Mouse (Mus musculus) CH12.LX (cell line): ENCODE measurements at regions not wholly inside any gene's neighbourhood (a gene's known extent, or its start where the extent isn't known, plus 50 kb on each side); places are given as distances from the start of the nearest gene placed in this dataset.

Experiments used
- DNase-seq: peaks from one replicate; pipeline ENCODE4 v3.0.0-alpha.2; 2013; ENCODE audit errors: extremely low read depth
- H3K27ac ChIP-seq: 2 replicates; pipeline ENCODE4 v1.5.1; 2012; ENCODE audit warnings: low read depth, mild to moderate bottlenecking, control low read depth, moderate library complexity; ENCODE audit not compliant: insufficient read depth
- H3K27me3 ChIP-seq: replicated peaks from 2 replicates; pipeline ENCODE3; 2012; ENCODE audit warnings: inconsistent platforms
- H3K36me3 ChIP-seq, 2 experiments: replicated peaks in 1 of 2; 2 replicates each; pipeline versions ENCODE3 to v1.6.1; 2012; ENCODE audit warnings: inconsistent platforms in 1 of 2, low read length in 1 of 2, mild to moderate bottlenecking in 1 of 2, mixed read lengths in 1 of 2, moderate library complexity in 1 of 2; ENCODE audit not compliant: control insufficient read depth in 1 of 2, insufficient read depth in 1 of 2
- H3K4me1 ChIP-seq, 2 experiments: 2 replicates each; pipeline ENCODE4 v1.6.1; 2012; ENCODE audit warnings: inconsistent platforms in 1 of 2, moderate library complexity in 1 of 2; ENCODE audit not compliant: insufficient read depth in 2 of 2, control insufficient read depth in 1 of 2
- H3K4me2 ChIP-seq: 2 replicates; pipeline ENCODE4 v1.6.1; 2012; ENCODE audit warnings: low read depth, mild to moderate bottlenecking, control low read depth; ENCODE audit not compliant: poor library complexity, insufficient read depth, severe bottlenecking
- H3K4me3 ChIP-seq, 3 experiments: fragments of 150-350 bp in 1 of 3; sonication (generic) in 1 of 3; replicated peaks in 1 of 3; 2 replicates each; pipeline versions ENCODE3 to v1.5.1; 2011 to 2012; ENCODE audit warnings: low read depth in 2 of 3, low read length in 2 of 3, mild to moderate bottlenecking in 2 of 3, moderate library complexity in 2 of 3, control low read depth in 1 of 3, improper control_type of control experiment in 1 of 3, inconsistent platforms in 1 of 3, mixed read lengths in 1 of 3; ENCODE audit not compliant: poor library complexity in 1 of 3
- H3K79me2 ChIP-seq: replicated peaks from 2 replicates; pipeline ENCODE4 v1.6.1; 2012; ENCODE audit warnings: mild to moderate bottlenecking, moderate library complexity; ENCODE audit not compliant: control insufficient read depth, poor library complexity, insufficient read depth, severe bottlenecking; ENCODE audit errors: extremely low read depth
- H3K9ac ChIP-seq: 2 replicates; pipeline ENCODE4 v1.6.1; 2012; ENCODE audit warnings: low read depth, mild to moderate bottlenecking, control low read depth, moderate library complexity; ENCODE audit not compliant: insufficient read depth
- H3K9me3 ChIP-seq: replicated peaks from 2 replicates; pipeline ENCODE3; 2012; ENCODE audit warnings: low read length, inconsistent platforms, mixed read lengths
- BHLHE40 ChIP-seq: IDR thresholded peaks from 2 replicates; pipeline ENCODE4 v1.6.1; 2011; ENCODE audit warnings: mild to moderate bottlenecking, low read depth, low read length, improper control_type of control experiment
- CHD2 ChIP-seq: IDR thresholded peaks from 2 replicates; pipeline ENCODE4 v1.6.1; 2011; ENCODE audit warnings: low read length, improper control_type of control experiment
- E2F4 ChIP-seq: IDR thresholded peaks from 2 replicates; pipeline ENCODE4 v1.6.1; 2011; ENCODE audit warnings: low read depth, low read length, improper control_type of control experiment; ENCODE audit not compliant: insufficient replicate concordance
- MXI1 ChIP-seq: IDR thresholded peaks from 2 replicates; pipeline ENCODE4 v1.6.1; 2011; ENCODE audit warnings: mild to moderate bottlenecking, low read depth, low read length, improper control_type of control experiment
- MYC ChIP-seq: IDR thresholded peaks from 2 replicates; pipeline ENCODE4 v1.6.1; 2011; ENCODE audit warnings: low read depth, mild to moderate bottlenecking, improper control_type of control experiment, low read length
- NRF1 ChIP-seq: IDR thresholded peaks from 2 replicates; pipeline ENCODE4 v1.6.1; 2014; ENCODE audit warnings: low read depth, mild to moderate bottlenecking, inconsistent platforms, low read length, improper control_type of control experiment, moderate library complexity
- PAX5 ChIP-seq: IDR thresholded peaks from 2 replicates; pipeline ENCODE4 v1.6.1; 2012; ENCODE audit warnings: low read length, inconsistent platforms, mixed read lengths
- SIN3A ChIP-seq: IDR thresholded peaks from 2 replicates; pipeline ENCODE4 v1.6.1; 2012; ENCODE audit warnings: low read length, improper control_type of control experiment, inconsistent platforms
- USF1 ChIP-seq: IDR thresholded peaks from 2 replicates; pipeline ENCODE4 v1.6.1; 2014; ENCODE audit warnings: low read depth, mild to moderate bottlenecking, inconsistent platforms, low read length, improper control_type of control experiment
- USF2 ChIP-seq: conservative IDR thresholded peaks from 2 replicates; pipeline ENCODE4 v1.6.1; 2011; ENCODE audit warnings: low read depth, low read length, improper control_type of control experiment
- dilution Hi-C: fragments of 300-500 bp; cut with MboI; formaldehyde crosslinking; loops from 2 replicates; pipeline ENCODE4 v1.14.3; 2020; ENCODE audit warnings: low sequenced_read_pairs; ENCODE audit not compliant: extremely low pct_unique_long_range_greater_than_20kb, extremely low pct_ligation_motif_present
- in situ Hi-C: fragments of 300-500 bp; cut with MboI; formaldehyde crosslinking; loops from 3 replicates; pipeline ENCODE4 v1.14.3; 2019; ENCODE audit warnings: low sequenced_read_pairs, low pct_ligation_motif_present, low pct_unique_long_range_greater_than_20kb, mixed read lengths

GRCm38 (mm10) chr4:9033106-9033642 is 794.3 kb upstream of the Car8 start:
- H3K9me3 ChIP-seq = no peaks in the 10 kb centered on the region
- H3K4me3 ChIP-seq = no peak overlapping the region
- H3K79me2 ChIP-seq = no peaks in the 10 kb centered on the region
- H3K4me2 ChIP-seq = no peak overlapping the region
- no peaks in the 10 kb centered on the region for H3K36me3 ChIP-seq
- no peak overlapping the region for H3K9ac ChIP-seq
- no peaks in the 10 kb centered on the region for H3K27me3 ChIP-seq
- DNase-seq = no peak
- no peak overlapping the region for H3K27ac ChIP-seq
- dilution Hi-C loops (no loop called here), in situ Hi-C loops (no loop called here)
- H3K4me1 ChIP-seq = peaks cover 0 to 12% of the 10 kb centered on the region in 2 experiments; a peak in 2 of 4 replicates
- TF ChIP-seq PAX5 (no peak), MYC (no peak), CHD2 (no peak), USF2 (peak; percentile 51), USF1 (peak; percentile 56), BHLHE40 (peak; percentile 49; the same call in 1 of the 2 replicates)

- dilution Hi-C loops = no loop called here
- TF ChIP-seq MXI1 (no peak), NRF1 (no peak)
- TF ChIP-seq, all 38 proteins: peak for 0
- Histone ChIP-seq H3K36me3 (no peaks in the 10 kb centered on the region), H3K4me2 (no peak overlapping the region), H3K79me2 (no peaks in the 10 kb centered on the region), H3K27me3 (no peaks in the 10 kb centered on the region), H3K9ac (no peak overlapping the region), H3K4me1 (peaks cover 3 to 20% of the 10 kb centered on the region in 2 experiments; a peak in 3 of 4 replicates), H3K27ac (no peak overlapping the region), H3K4me3 (no peak overlapping the region), H3K9me3 (no peaks in the 10 kb centered on the region)
- in situ Hi-C loops = no loop called here
- no peak for DNase-seq
Observed at GRCm38 (mm10) chr4:9031634-9032033, 792.8 kb upstream of the Car8 start.

GRCm38 (mm10) chr4:9028946-9029345 is 790.1 kb upstream of the Car8 start:
- no peaks in the 10 kb centered on the region for H3K27me3 ChIP-seq
- no peak overlapping the region for H3K27ac ChIP-seq
- no peaks in the 10 kb centered on the region for H3K79me2 ChIP-seq
- dilution Hi-C loops (no loop called here), in situ Hi-C loops (no loop called here)
- no peak overlapping the region for H3K4me3 ChIP-seq
- H3K9me3 ChIP-seq = no peaks in the 10 kb centered on the region
- TF ChIP-seq E2F4 (no peak), SIN3A (0 out of 2 replicates have a peak, but pooled peaks have one; percentile 36)
- no peak for DNase-seq
- no peaks in the 10 kb centered on the region for H3K36me3 ChIP-seq
- peaks cover 3 to 26% of the 10 kb centered on the region in 2 experiments; a peak in 3 of 4 replicates for H3K4me1 ChIP-seq
- no peak overlapping the region for H3K9ac ChIP-seq
- peak overlapping the region; percentile 47 for H3K4me2 ChIP-seq
